Mouse (Mus musculus) gastrocnemius, adult 18-20 months (tissue): ENCODE results near the gene Rad54l2. TPM values are rescaled to one million over a fixed set of nuclear protein-coding genes. Genes with fewer than 3 reads are reported as not detected.

ENCODE experiments used
- DNase-seq: peaks from one replicate; pipeline ENCODE4 v3.0.0; 2021; ENCODE audit warnings: low spot score
- long read RNA-seq, 2 experiments: library from polyadenylated mRNA; stranded (forward); transcript quantifications; one replicate each; pipeline ENCODE4 v2.0.0; 2021
- total RNA-seq, 2 experiments: library from RNA; stranded (reverse); gene quantifications; 2 replicates each; pipeline ENCODE4 v1.2.3; 2021

The Rad54l2 gene
- total RNA-seq: 1 to 10 TPM; 6.6 to 6.9 TPM
- long read RNA-seq, experiment 1, partial matches to known transcripts: 0 of 1 reads
- long read RNA-seq, experiment 1, other reads (novel, unspliced or antisense): 1 of 1 reads
- long read RNA-seq, experiment 2, partial matches to known transcripts: 1 of 1 reads
- long read RNA-seq, experiment 2, other reads (novel, unspliced or antisense): 0 of 1 reads

DNA sequence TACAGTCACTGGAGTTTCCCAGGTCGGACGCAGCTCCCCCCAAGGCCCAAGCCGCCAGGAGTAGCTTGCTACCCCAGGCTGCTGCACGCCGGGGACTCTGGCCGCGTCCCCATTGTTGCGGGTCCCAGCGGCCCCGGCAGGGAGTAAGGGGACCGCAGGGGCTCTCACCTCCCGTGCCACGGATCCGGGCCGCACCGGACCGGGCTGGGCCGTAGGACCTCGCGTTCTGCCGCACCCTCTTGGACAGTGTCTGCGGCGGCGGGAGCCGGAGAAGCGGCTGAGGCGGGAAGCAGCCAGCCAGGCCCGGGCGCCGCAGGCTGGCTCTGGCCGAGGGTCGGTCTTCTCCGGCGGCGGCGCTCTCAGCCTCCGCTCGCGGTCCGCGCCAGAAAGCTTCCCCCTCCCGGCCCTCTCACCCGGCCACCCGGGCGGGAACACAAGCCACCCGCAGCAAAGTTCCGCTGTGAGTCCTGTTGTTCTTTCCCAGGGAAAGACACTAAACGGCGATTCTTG lies at the start of gene Rad54l2:
Gene Rad54l2 (minus strand): TSS at position 383 of the 510 bp plus-strand sequence.
- DNase-seq: peak; percentile 87

DNA sequence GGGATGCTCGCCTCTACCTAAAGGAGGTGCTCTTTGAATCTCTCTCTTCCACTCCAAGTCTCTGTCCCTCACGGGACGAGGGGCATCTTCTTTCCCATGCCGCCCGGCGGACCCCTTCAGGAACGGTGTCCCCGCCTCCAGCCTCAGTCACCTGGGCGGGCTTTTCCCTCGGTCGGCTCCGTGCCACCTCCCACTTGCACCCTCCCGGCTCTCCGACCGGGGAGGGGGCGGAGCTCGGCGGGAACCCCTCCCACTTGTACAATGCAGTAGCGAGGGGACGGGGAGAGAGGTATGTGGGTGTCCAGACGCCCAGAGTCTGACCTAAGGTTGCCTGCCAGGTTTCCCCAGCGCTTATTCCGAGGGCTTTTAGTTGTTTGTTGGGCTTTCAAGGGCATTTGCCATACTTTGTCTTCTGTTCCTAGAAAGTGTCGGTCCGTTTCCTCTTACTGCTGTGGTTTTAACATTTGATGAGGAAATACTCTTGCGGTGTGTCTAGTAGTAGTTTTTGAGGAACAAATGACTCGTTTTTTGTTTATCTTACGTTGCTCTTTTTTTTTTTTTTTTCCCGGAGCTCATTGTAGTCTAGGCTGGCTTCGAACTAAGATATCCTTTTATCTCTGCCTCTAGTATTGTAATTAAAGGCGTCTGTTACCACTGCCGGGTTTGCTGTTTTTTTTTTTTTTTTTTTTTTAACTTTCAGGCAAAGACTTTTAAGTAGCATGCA lies 33.5 kb upstream of the Rad54l2 start:
- DNase-seq: peak; percentile 67

DNA sequence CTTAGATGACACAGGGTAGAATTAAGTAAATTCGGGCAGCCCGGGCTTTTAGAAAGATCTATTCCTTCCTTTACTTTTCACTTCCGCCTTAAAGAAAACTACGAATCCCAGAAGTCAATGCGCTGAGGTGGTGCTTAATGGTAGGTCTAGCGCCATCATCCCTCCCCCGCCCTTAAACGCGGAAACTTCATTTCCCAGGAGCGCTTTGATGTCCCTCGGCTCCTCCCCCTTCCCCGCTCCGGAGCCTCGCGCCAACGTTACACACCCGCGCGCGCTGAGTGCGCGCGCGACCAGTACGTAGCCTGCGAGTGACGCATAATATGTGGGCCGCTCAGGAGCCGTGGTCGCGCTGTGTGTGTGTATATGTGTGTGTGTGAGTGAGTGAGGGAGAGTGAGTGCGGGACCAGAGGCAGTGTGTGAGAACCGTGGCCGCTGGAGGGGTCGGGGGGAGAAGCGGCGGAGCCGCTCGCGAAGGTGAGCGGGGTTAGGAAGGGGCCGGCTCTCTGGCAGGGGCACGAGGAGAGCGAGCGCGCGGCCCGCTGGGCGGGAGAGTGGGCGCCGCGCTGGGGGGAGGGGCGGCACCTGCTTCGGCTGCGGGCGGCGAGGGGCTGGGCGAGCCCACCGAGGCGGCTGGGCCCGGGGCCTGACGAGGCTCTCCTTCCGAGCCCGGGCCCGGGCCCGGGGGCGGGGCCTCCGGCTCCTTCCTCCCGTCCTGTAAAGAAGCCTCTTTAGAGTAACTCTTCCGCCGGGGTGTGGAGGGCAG lies 32.8 kb upstream of the Rad54l2 start, which contains the start of gene Dcaf1:
Gene Dcaf1 (plus strand): TSS at position 257 of the 763 bp plus-strand sequence.
- peak; percentile 96 for DNase-seq

DNA sequence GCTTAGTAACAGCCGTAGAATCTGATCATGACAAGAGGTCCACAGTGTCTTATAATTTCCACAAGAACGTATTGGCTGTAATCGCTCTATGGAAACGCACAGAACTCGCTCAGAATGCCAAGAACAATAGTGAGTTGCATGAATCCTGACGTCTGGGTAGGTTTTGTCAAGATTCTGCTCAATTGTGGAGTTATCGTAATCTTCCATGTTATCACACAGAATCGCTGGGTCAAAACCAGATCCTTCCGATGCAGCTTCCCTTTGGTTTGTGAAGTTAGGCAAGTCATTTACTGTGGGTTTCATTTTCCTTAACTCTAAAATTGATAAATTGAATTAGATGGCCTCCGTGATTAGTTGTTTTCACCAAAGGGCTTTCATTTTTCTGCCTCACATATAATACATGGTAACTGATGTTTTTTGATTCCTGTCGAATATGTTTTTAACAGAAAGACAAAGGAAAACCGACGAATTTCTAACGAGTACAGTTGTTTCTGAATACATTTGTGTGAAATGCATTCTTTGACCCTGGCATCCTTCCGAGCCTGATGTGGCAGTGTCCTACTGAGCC lies 32.1 kb upstream of the Rad54l2 start:
- DNase-seq: no peak

DNA sequence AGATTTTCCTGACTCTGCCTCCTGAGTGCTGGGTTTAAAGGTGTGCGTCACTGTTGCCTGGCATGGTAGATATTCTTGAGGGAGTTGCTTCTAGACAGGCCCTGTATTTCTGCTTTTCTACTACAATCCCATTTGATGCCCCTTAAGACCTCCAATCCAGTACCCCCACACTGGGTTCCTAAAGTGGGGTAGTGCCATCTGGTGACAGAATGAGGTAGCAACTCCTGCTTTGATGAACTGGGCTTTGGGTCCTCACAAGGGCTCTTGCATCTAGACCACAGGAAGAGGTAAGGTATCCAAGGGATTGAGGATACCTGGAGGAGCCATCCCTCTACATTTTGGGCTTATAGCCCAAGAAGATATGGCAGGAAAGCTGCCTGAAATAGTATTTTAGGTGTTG lies 30.2 kb upstream of the Rad54l2 start:
- DNase-seq: no peak

DNA sequence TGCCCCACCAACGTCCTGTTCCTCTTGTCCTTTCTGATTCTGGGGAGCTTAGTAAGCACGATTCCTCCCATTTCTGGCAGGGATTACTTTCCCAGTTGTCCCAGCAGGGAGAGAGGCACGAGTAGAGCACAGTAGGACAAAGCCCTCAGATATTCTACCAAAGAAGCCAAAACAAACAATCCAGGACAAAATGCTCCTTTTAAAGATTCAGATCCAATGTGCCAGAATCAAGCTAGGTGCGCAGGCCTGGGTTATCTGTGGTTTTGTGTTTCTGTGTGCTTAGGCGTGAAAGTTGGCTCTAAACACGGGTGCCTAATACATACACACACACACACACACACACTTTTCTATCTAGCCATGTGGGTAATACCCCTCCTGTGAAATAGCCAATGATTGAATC lies 29.2 kb upstream of the Rad54l2 start:
- no peak for DNase-seq

DNA sequence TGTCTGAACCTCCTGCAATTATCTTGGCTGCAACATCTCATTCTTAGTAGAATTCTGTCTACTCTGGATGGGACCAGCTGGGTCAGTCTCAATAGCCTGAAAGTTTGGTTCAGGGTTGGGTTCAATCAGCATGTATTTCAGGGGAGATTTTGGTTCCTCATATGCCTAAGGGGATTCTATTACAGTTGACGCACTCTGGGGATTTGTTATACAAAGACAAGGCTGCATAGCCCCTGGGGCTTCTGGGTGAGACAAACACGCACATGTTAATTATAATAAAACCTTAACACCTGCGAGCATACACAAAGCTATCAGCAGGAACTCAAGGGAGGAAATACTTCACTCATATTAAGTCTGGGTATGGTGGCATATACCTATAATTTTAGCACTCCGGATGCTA lies 17.5 kb upstream of the Rad54l2 start:
- no peak for DNase-seq

DNA sequence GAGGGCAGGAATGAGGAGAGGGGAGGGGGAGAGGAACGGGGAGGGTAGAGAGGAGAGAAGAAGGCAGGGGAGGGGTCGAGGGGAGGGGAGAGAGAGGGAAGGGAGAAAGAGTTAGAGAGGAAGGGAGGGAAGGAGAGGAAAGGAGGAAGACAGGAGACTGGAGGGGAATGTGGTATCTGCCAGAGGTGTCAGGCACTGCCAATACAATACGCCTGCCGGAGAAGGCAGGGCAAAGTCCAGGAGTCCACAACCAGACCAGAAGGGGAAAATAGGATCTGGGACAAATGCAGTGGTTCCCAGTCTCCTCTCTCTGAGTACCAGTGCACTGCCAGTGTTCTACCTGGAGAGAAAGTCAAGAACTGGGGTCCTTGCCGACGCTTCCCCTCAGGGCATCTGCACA lies 1.8 kb upstream of the Rad54l2 start:
- no peak for DNase-seq

DNA sequence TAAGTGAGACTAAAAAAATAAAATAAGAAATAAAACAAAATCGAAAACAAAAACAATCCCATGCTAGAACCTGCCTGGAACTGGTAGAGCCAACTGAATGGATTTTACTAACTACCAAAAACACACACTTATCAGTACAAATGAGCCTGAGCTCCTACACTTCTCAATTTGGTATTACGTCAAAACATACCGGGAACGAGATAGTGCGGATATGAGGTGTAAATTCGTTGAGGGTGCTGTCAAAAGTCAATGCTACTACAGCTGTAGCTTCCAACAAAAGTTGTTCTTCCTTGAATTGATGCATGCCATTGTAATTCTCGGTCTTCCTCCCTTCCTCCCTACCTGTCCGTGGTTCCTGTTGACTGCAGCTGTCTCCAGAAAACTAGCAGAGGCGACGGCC lies 369 bp upstream of the Rad54l2 start:
- DNase-seq: no peak

DNA sequence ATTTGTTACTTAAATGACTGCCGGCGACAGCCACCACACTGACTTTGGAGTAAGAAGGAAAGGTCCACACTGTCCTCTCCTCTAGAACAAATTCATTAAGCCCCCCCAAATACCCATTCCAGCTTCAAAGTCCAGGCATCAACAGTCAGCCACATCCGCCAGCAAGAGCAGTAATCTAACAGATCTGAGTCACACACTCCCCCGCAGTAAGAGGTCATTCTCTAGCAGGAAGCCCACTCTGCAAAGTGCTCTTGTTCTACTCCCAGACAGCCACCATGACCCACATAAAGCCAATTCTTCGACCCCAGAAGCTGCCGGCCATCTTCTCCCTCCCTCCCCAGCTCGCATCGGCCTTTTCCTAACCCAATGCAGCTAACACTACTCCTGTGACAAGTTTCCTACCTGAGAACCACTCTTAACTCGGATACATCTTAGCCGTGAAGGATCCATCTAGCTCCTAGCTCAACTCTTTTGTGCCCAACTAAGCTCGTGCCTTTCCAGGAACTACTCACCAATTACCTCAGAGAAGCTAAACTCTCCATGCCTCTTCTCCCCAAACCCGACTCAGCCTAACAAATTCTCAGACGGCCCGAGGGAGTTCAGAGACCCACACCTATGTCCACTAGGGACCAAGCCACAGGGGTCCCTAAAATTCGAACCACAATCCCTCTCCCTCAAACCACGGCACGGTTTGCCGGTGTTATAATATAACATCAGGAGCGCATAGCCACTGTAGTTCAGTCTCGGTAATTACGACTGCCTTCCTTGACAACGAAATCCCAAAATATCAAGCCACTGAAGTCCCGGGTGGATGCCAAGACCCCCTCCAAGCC lies 799 bp downstream of the Rad54l2 start:
- no peak for DNase-seq

DNA sequence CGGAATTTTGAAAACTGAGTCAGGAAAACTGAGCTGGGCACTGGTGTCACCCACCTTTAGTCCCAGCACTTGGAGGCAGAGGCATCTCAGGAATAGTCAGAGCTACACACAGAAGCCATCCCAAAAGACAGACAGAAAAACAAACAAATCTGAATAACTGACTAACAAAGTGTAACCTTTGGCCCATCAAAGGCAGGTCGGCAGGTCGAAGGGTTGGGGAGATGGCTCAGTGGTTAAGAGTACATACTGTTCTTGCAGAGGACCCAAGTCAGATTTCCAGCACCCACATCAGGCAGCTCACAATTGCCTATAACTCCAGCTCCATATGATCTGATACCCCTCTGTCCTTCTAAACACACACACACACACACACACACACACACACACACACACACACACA lies 3.8 kb downstream of the Rad54l2 start:
- no peak for DNase-seq

DNA sequence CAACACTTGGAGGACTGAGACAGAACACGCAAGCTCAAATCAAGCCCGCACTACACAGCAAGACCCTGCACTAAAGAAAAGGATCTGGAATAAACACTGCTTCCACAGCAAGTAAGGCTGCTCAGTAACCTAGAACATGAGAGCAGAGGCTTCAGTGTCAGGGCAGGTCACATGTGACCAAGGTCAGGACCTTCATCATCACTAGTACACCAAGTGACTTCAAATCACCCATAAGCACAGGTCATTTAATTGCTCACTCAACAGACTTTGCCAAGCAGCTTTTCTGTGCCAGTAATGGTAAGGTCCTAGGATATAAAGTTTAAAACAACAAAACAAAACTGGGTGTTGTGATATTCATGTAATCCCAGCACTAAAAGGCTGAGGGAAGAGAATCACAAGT lies 5.4 kb downstream of the Rad54l2 start:
- DNase-seq: no peak

DNA sequence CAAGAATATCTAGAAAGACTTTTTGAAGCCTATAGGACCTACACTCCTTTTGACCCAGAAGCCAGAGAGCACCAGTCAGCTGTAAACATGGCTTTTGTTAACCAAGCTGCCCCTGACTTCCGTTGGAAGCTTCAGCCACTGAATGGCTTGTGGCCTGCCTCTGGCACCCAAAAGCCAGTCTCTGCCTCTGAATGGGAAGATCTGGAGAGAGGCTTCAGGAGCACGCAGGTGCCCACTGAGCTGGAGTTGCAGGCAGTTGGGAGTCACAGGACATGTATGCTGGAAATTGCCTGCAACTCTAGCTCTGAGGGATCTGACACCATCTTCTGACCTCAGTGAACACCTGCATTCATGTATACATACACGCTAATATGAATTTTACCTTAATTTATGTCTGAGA lies 8.9 kb downstream of the Rad54l2 start:
- DNase-seq: no peak

DNA sequence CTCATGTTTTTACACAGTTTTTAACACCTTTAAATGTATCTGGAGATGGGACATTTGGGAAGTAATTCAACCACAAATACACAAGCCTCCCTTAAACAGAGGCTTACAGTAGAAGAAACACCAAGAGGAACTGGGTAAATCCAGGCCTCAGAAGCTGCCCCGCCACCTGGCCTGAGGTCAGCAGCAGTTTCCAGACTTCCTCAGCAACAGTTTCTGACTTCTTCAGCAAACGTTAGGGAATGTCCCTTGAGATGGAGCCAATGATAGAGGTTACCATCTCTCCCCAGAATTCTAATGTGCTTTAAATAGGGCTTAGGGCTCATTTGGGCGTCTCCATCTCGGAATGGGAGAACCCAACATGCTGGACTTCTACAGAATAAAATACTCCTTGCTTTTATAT lies 10.7 kb downstream of the Rad54l2 start:
- DNase-seq: no peak

DNA sequence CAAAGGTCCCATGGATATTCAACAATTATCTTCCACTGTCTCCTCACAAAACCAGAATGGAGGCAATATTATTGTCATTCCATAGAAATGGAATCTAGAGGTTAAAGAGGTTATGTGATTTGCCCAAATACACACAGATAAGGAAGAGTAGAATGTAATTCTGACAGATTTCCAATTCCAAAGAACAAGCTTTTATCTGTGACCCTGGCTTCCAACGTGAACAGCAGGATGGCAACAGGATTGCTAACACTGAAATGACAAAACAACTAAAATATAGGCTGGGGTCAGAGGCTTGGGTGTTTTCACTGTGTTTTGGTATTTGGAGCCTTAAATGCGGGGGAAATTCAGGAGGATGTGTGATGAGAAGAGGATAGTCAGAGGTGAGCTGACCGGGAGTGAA lies 11.6 kb downstream of the Rad54l2 start:
- no peak for DNase-seq

DNA sequence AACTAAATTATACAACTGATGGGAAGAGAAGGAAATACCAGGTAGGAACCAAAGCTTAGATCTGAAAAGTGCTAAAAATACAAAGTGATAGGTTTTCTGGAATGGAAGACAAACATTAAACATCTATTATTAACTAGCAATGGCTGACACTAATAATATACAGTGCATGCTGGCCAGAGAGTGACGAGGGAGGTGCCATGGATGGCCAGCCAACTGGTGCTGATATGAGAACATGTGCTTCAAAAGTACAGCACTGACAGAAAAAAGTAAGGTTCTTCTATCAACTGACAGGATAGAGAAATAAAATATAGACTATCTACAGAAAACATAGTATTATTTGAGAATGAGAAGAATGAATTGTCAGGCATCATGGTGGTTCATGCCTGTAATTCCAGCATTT lies 12.9 kb downstream of the Rad54l2 start:
- DNase-seq: no peak

DNA sequence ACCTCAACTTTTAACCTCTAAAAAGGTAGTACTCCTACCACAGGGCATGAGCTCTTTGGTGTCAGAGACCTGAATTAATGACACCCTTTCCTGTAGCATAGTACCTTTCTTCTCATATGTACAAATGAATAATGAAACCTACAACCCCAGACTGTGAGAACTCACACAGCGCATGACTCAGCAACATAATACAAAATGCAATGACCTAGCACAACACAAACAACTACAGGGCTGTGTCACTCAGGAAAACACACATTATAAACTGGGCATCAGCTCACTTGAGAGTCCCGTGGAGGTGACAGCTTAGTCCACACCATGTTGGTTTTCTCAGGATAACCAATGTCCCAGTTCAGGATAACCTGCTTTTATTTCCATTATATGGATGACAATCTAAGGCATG lies 17.2 kb downstream of the Rad54l2 start:
- DNase-seq: no peak

DNA sequence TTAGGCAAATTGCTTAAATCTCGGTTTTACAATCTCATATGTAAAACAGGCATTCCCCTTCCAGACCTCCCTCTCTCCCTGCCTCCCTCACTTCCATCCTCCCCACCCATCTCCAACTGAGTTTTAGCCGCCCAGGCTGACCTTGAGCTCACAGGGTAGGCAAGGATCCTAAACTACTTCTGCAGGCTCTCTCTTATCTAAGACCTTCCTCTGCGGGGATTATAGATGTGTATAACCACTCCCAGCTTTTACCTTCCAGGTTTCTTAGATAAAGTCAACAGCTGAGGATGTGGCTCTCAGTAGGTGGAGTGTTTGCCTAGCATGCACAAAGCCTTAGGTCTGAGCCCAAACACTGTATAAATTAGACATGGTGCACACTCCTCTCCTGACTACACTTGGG lies 18.8 kb downstream of the Rad54l2 start:
- no peak for DNase-seq

DNA sequence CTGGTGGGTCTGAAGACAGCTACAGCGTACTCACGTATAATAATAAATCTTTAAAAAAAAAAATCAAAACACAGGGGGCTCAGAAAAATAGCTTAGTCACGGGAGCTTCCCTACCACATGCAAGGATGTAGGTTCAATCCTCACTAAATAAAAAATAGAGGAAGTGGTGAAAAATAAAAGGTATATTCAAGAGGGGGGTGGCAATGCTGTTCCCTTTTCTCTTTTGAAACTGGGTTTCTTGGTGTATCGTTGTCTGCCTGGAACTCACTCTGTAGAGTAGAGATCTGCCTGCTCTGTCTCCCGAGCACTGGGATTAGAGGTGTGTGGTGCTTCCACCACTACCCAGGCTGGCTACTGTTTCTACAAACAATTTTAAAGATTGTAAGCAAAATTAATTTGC lies 19.2 kb downstream of the Rad54l2 start:
- DNase-seq: no peak

DNA sequence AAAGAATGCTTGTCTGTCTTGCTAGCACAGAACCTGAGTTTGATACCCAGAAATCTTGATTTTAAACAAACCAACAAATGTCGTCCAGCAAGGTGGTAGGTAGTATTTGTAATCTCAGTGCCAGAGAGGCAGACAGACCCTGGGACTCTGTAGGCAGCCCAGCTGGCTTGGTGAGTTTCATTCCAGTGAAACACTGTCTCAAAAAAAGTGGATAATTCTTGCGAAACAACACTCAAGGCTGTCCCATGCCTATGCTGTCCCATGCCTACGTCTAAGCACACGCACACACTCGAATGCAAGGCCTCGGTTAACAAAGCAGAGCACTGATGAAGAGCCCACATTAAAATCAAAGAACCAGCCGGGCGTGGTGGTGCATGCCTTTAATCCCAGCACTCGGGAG lies 32.6 kb downstream of the Rad54l2 start:
- no peak for DNase-seq

DNA sequence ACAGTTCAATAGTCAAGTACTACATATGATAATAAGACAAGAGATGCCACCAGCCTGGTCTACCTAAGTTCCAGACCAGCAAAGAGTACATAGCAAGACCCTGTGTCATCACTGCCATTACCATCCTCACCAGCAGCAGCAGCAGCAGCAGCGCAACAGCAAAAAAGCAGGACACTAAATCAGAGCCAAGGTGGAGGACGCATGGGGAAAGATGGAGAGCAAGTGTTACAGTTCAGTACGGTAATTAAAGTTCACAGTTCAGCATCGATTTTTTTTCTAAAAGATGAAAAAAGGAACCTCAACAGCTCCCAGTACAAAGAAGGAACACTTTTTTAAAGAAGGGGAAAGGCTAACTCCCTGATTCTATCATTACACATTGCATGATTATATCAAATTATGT lies 33.2 kb downstream of the Rad54l2 start:
- no peak for DNase-seq
